Mouse (Mus musculus): ENCODE measurements at regions not wholly inside any gene's neighbourhood (a gene's known extent, or its start where the extent isn't known, plus 50 kb on each side); places are given as distances from the start of the nearest gene placed in this dataset. TPM values are rescaled to one million over a fixed set of nuclear protein-coding genes. Genes with fewer than 3 reads are reported as not detected.
A peak's percentile ranks its signal among the peaks of the same experiment; 100 is the strongest.

DNA sequence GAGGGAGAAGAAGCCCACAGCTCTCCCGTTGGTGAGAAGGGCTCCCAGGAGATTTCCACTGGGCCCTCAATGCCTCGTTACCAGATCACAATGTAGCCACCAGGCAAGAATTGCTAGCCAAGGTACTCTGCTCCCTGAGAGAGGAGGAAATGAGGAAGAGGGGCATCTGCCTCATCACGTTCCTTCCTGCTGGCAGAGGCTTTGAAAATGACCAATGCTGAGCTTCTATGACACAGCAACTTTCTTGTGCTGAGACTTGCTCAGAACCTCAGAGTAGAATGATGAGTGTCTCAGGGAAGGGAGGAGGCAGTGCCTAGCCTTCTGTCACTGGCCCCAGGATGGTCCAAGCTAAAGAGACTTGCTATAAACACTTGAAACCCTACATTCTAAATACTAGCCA is 78.7 kb upstream of the Hsd17b12 start:
- Histone ChIP-seq H3K4me3 (replicated peaks) (no peak overlapping the region), H3K27ac (no peak overlapping the region), H3K9me3 (no peaks in the 10 kb centered on the region), H3K9ac (no peak overlapping the region), H3K27me3 (peaks cover 45% of the 10 kb centered on the region), H3K36me3 (replicated peaks) (no peaks in the 10 kb centered on the region), H3K4me1 (peaks cover 20% of the 10 kb centered on the region), H3K4me2 (no peak overlapping the region)
- WGBS, result 43% methylated on average over 3 of the region's 3 CpGs
- no peak for ATAC-seq (ENCODE audit: low FRiP score)

- 91% methylated on average over 7 of the region's 7 CpGs for WGBS
- H3K9ac ChIP-seq, result no peak overlapping the region
- no peak for ATAC-seq (ENCODE audit: low FRiP score)
- H3K27ac ChIP-seq, result no peak overlapping the region
- H3K4me3 ChIP-seq (replicated peaks), result no peak overlapping the region
- H3K9me3 ChIP-seq, result no peaks in the 10 kb centered on the region
- H3K36me3 ChIP-seq (replicated peaks), result no peaks in the 10 kb centered on the region
- H3K4me2 ChIP-seq, result no peak overlapping the region
- peaks cover 16% of the 10 kb centered on the region for H3K27me3 ChIP-seq
- H3K4me1 ChIP-seq, result no peaks in the 10 kb centered on the region
Measured at GRCm38 (mm10) chr2:94233597-94233996, 75.8 kb upstream of the Hsd17b12 start.

DNA sequence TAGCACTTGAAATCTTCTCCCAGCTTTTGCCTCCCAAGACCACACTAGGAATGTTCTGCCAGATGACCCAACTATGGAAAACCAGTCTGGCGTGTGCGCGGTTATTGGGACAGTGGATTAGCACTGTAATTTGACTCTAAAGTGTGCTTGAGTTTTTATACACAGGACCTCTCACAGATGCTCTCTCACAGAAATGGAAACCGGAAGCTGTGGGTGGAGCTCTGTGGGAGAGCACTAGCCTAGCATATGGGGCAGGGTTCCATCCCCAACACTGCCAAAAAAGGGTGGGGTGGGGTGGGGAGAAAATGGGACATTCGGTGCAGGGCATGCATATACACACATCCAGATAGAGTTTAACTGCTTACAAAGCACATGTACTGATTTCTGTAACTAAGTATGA is 61.7 kb upstream of the Hsd17b12 start:
- Histone ChIP-seq H3K27ac (no peak overlapping the region), H3K36me3 (replicated peaks) (no peaks in the 10 kb centered on the region), H3K4me2 (no peak overlapping the region), H3K9ac (no peak overlapping the region), H3K9me3 (no peaks in the 10 kb centered on the region), H3K4me3 (replicated peaks) (no peak overlapping the region), H3K4me1 (no peaks in the 10 kb centered on the region), H3K27me3 (no peaks in the 10 kb centered on the region)
- ATAC-seq (ENCODE audit: low FRiP score), result no peak
- 81% methylated on average over 5 of the region's 5 CpGs for WGBS

DNA sequence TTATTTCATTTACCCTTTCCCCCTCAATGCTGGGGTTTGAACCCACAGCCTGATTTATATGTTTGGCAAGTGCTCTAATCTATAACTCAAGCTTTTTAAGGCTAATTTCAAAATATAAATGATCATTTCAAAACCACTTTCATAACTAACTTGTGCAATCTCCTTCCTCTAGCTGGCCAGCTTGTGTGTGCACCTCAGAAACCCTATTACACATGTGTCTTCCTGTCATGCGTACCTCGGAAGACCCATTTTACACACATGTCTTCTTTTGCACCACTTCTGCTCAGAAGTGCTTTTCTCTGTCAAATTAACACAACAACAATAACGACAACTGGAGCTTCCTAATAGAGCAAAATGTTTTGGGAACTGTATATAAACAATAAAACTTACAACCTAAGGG is 59.7 kb upstream of the Hsd17b12 start:
- Histone ChIP-seq H3K27ac (no peak overlapping the region), H3K4me1 (no peaks in the 10 kb centered on the region), H3K36me3 (replicated peaks) (no peaks in the 10 kb centered on the region), H3K9ac (no peak overlapping the region), H3K4me2 (no peak overlapping the region), H3K4me3 (replicated peaks) (no peak overlapping the region), H3K27me3 (no peaks in the 10 kb centered on the region), H3K9me3 (no peaks in the 10 kb centered on the region)
- 92% methylated on average over 3 of the region's 3 CpGs for WGBS
- no peak for ATAC-seq (ENCODE audit: low FRiP score)

DNA sequence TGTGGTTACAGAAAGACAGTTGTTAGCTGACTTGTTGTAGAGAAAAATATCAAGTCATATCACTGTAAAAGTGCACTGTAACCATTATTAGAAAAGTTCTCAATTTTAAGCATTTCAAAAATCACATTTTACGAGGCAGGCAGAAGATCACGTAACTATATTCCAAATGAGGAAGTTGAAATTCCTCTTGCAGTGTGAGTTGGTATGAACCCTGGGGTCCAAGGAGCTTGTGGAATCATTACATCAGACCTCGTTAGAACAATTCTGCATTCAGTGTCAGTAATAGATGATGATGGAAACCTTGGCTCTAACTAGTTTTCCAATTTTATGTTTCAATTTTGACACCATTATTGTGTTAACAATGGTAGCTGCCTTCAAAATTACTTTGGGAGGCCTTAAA is 57.7 kb upstream of the Hsd17b12 start:
- ATAC-seq (ENCODE audit: low FRiP score), result no peak
- 85% methylated on average over 3 of the region's 3 CpGs for WGBS
- no peak overlapping the region for H3K4me3 ChIP-seq (replicated peaks)
- H3K9ac ChIP-seq, result no peak overlapping the region
- H3K9me3 ChIP-seq, result no peaks in the 10 kb centered on the region
- no peak overlapping the region for H3K27ac ChIP-seq
- H3K4me2 ChIP-seq, result no peak overlapping the region
- no peaks in the 10 kb centered on the region for H3K36me3 ChIP-seq (replicated peaks)
- no peaks in the 10 kb centered on the region for H3K4me1 ChIP-seq
- no peaks in the 10 kb centered on the region for H3K27me3 ChIP-seq

MicroRNAs in the stretch of these regions (microRNA counts, 519-probe panel; counts per million panel counts)
- microRNA mmu-miR-129-3p (4,327 counts per million, percentile 51 among the panel's probes with 10 or more counts), microRNA mmu-miR-129-5p (not detected)

Small RNA genes in the stretch of these regions (microRNA-seq; reads per million reads assigned to microRNA genes)
- gene Mir129-2 (0.73 reads per million), gene Mir129b (not detected)
